Mouse (Mus musculus) E14TG2a.4 (cell line): Measurements from ENCODE around the gene Map3k11.

Experiments used
- H3K27me3 ChIP-seq: 2 replicates; pipeline ENCODE4 v1.6.1; 2014; ENCODE audit warnings: low read length, control low read depth; ENCODE audit not compliant: insufficient read depth
- H3K36me3 ChIP-seq: 2 replicates; pipeline ENCODE4 v1.6.1; 2014; ENCODE audit warnings: low read length, control low read depth; ENCODE audit not compliant: insufficient read depth
- H3K4me1 ChIP-seq: replicated peaks from 2 replicates; pipeline ENCODE4 v1.6.1; 2014; ENCODE audit warnings: low read depth, low read length, control low read depth
- H3K4me3 ChIP-seq: replicated peaks from 2 replicates; pipeline ENCODE4 v1.5.1; 2014; ENCODE audit warnings: mild to moderate bottlenecking, low read length
- H3K9me3 ChIP-seq: 2 replicates; pipeline ENCODE4 v1.6.1; 2014; ENCODE audit warnings: low read length, control low read depth
- CTCF ChIP-seq: conservative IDR thresholded peaks from 2 replicates; pipeline ENCODE4 v1.5.1; 2014; ENCODE audit warnings: low read length
- NANOG ChIP-seq: IDR thresholded peaks from 2 replicates; pipeline ENCODE4 v1.6.1; 2014; ENCODE audit warnings: borderline replicate concordance, low read length, mixed read lengths
- POU5F1 ChIP-seq: IDR thresholded peaks from 2 replicates; pipeline ENCODE4 v1.6.1; 2014; ENCODE audit warnings: low read length, borderline replicate concordance

Map3k11 gene

DNA sequence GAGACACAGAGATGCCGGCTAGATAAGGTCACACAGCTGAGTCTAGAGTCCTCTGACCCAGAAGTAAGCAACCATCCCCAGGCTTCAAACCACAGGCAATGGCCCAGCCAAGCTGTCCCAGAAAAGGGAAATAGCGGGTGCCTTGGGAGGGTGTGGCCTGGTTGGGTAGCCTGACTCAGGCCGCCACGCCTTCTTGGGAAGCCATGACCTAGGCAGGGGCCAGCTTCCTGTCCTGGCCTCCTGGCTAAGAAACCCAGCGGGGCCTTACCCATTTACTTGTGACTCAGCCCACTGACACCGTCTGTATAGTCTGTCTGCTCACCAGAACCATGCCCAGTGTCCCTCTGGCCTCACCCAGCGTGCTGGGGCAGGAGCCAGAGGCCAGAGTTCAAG, 36.0 kb downstream of the Map3k11 start:
- peaks cover 61% of the 10 kb centered on the region for H3K4me1 ChIP-seq
- H3K4me3 ChIP-seq, result no peak overlapping the region
- TF ChIP-seq NANOG (no peak), POU5F1 (no peak), CTCF (no peak)
- peaks cover 26% of the 10 kb centered on the region for H3K36me3 ChIP-seq
- H3K9me3 ChIP-seq, result no peaks in the 10 kb centered on the region
- peaks cover 43% of the 10 kb centered on the region for H3K27me3 ChIP-seq

DNA sequence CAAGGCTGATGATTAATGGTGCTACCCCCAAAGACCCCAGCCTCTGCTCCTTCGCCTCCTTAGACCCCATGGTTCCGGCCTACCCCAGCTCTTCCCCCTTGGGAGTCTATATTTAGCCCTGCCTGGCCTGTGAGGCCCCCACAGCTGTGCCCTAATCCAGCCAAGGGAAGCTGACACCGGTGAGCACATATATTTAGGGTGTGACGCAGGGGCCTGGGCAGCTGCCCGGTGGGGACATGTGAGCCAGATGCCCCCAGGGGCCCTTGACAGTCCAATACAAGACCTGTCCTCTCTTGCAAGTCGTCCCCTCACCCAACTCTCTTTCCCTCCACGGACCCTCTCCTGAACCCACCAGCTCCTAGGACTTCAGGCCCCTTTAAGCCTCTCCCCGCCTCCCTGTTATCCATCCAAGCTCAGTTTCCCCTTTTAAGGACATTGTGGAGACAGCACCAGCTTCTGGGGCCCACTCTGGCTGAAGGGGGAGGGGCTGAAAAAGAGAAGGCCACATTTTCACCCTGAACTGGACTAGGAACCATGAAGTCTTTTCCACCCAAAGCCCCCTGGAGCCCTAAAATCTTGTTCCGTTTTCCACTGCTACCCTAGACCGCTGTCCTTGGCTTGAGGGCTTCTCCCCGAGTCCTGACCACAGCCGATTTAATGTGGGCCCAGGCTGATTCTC, 36.6 kb downstream of the Map3k11 start:
- TF ChIP-seq CTCF (no peak), NANOG (no peak), POU5F1 (no peak)
- no peaks in the 10 kb centered on the region for H3K9me3 ChIP-seq
- peaks cover 67% of the 10 kb centered on the region for H3K4me1 ChIP-seq
- H3K36me3 ChIP-seq, result peaks cover 26% of the 10 kb centered on the region
- peaks cover 43% of the 10 kb centered on the region for H3K27me3 ChIP-seq
- peak overlapping the region; percentile 71 for H3K4me3 ChIP-seq

DNA sequence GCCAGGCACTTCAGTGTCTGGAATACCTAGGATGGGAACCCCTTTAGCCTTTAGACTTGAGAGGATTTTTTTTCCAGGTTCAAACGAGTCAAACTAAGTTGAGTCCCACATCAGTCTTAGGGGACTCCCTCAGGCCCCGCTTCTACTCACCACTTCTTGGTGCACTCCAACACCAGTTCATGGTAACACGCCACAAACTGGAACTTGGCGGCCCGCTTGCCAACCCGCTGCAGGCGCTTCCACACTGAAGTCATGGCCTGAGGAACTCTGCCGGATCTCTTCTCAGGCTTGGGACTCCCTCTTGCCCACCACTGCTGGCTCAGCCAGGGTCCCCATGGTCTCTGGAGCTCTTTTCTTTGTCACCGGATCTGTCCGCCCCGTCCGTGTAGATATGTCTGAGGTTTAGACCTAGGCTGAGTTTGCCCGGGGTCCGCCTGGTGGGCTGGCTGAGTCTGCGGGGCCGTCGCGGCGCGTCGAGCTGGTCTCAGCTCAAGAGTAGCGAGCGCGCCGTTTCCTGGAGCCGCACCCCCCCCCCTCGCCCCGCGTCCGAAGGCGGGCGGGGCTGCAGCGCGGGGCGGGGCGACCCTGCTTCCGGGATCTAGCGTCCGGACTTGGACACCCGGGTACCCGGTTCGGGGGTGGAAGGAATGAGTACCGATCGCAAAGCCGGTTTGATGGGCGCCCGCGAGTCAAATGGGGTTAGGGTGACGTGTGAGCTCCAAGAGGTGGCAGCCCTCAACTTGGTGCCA, 37.4 kb downstream of the Map3k11 start, which contains the start of gene Ehbp1l1:
Gene Ehbp1l1, minus strand, starts transcription at position 551 of the 749 bp plus-strand sequence.
- TF ChIP-seq POU5F1, result no peak
- no peak for TF ChIP-seq CTCF
- no peak for TF ChIP-seq NANOG
- Histone ChIP-seq H3K36me3 (peaks cover 26% of the 10 kb centered on the region), H3K4me1 (peaks cover 70% of the 10 kb centered on the region), H3K27me3 (peaks cover 43% of the 10 kb centered on the region), H3K4me3 (peak within 1 kb of the TSS; percentile 71), H3K9me3 (no peaks in the 10 kb centered on the region)

DNA sequence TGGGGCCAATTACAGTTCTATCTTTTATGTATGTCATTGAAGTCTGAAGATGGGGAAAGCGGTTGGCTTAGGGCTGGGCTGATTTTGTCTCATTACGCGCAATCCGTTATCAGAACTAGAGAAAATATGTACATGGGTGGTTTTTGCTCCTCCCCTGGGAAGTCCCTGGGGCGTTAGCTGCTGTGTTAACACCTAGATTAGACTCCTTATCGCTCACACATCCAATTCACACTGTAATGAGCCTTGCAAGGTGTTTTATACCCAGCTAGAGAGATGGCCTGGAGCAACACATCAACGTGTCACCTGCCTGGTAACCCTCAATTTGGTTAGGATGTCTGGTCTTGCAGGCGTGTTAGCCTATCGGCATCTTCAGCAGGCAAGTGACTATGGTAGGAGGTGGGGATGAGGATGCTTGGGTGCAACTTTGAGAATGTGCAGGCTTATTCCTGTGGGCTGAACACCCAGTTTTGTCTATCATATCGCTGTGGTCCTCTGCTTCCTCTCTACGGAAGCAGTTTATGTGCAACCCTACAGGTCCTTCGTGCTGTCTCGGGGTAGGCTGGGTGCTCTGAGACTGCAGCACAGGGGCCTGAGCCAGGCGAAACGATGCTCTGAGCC, 38.5 kb downstream of the Map3k11 start:
- Histone ChIP-seq H3K4me1 (peaks cover 70% of the 10 kb centered on the region), H3K4me3 (peak overlapping the region; percentile 58), H3K27me3 (peaks cover 43% of the 10 kb centered on the region), H3K36me3 (peaks cover 22% of the 10 kb centered on the region), H3K9me3 (no peaks in the 10 kb centered on the region)
- TF ChIP-seq POU5F1, result no peak
- no peak for TF ChIP-seq NANOG
- TF ChIP-seq CTCF, result no peak

DNA sequence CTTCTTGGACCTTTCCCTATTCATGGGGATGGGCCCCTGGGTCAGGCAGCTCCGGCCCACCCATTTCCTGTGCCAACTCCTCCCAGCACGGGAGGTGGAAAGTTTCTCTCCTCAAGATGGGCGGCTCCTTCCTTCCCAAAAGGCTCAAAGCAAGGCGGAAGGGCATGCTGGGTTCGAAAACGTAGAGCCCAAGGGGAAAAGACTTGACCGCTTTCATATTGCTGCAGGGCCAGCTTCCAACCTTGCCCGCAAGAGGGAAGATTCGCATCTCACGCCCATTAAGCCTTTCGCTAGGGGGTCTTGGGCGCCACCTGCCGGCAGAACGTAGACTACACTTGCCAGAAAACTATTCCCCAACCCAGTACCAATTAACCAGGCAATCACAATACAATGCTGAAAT, 39.2 kb downstream of the Map3k11 start:
- Histone ChIP-seq H3K9me3 (no peaks in the 10 kb centered on the region), H3K36me3 (peaks cover 22% of the 10 kb centered on the region), H3K27me3 (peaks cover 43% of the 10 kb centered on the region), H3K4me3 (peak overlapping the region; percentile 97), H3K4me1 (peaks cover 76% of the 10 kb centered on the region)
- TF ChIP-seq NANOG (no peak), CTCF (peak; percentile 96)

DNA sequence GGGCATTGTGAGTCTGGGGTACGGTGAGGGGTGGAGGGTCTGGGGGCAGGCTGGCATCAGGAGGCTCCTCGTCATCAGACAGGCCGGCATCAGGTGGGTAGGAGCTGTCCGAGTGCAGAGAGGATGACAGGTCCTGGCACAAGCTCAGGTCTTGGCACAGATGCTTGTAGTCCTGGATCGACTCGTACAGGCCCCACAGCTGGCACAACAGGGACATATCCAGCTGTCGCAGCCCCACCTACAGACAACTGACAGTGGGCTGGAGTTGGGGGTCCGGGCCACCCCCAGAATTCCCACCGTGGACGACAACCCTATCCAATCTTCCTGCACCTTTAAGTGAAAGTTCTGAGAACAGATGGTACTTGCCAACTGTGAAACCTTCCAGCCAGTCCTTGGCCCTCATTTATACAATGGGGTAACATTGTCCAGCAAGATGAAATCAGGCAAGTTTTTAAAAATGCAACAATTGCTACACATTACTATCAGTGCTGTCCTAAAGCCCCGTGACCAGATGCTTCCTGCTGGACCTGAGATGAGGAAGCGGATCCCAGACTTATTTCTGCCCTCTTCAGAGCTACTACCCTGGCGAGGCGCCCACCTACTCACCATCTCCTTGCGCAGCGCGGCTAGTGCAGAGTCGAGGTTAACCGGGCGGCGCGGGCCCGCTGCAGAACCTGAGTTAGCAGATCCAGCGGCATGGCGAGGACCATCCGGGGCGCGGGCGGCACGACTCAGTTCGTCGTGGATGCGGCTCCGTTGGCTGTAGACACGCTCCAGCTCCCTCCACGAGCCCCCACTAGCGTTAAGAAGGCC, 40.3 kb downstream of the Map3k11 start:
- H3K36me3 ChIP-seq, result peaks cover 22% of the 10 kb centered on the region
- no peaks in the 10 kb centered on the region for H3K9me3 ChIP-seq
- H3K27me3 ChIP-seq, result peaks cover 42% of the 10 kb centered on the region
- TF ChIP-seq POU5F1 (no peak), CTCF (no peak), NANOG (no peak)
- peaks cover 77% of the 10 kb centered on the region for H3K4me1 ChIP-seq
- peak overlapping the region; percentile 97 for H3K4me3 ChIP-seq

DNA sequence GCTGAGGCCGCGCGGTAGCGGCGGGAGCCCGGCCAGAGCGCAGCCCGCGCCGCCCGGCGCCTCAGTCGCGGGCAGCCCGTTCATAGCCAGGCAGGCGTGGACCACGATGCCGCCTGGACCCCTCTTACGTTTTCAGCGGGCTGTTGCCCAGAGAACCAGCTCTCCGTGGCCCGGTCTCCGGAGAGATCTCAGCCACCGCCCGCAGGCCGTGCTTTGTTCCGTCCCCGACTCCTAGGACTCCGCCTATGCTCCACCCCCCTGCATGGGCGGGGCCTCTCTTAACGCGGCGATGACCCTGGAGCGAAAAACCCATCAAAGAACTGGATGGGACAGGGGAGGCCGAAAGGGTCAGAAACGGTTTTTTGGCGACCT, 40.9 kb downstream of the Map3k11 start, which contains the start of gene Fam89b:
Gene Fam89b, minus strand, starts transcription at position 210 of the 372 bp plus-strand sequence.
- no peak for TF ChIP-seq NANOG
- no peak for TF ChIP-seq CTCF
- TF ChIP-seq POU5F1, result no peak
- Histone ChIP-seq H3K4me3 (peak within 1 kb of the TSS; percentile 97), H3K27me3 (peaks cover 36% of the 10 kb centered on the region), H3K9me3 (no peaks in the 10 kb centered on the region), H3K4me1 (peaks cover 71% of the 10 kb centered on the region), H3K36me3 (peaks cover 22% of the 10 kb centered on the region)
